Mouse (Mus musculus): Measurements from ENCODE around the gene D10Jhu81e.
A peak's percentile ranks its signal among the peaks of the same experiment; 100 is the strongest.

The D10Jhu81e gene

DNA sequence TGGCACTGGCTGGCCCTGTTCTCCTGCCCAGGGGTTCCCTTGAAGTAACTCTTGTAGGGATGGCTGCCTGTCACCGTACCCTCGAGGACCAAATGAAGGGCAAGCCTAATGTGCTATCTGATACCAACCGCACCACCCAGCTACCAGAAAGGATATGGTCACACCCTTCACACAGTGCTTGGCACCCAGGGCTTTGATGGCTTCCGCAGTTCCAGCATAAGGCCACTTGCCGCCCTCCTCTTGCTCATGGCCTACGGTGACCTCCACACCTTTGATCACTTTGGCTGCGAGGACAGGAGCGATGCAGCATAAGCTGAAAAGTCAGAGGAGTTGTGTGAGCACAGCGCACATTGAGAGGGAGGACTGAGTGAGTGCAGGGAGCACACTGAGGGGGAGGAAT lies 6.3 kb downstream of the D10Jhu81e start:
- DNase-seq (ENCODE audit: low spot score) = no peak

- no peak for DNase-seq (ENCODE audit: low spot score)
Measured at GRCm38 (mm10) chr10:78162646-78163045, 6.9 kb downstream of the D10Jhu81e start.

GRCm38 (mm10) chr10:78161096-78161495 lies 8.5 kb downstream of the D10Jhu81e start:
- DNase-seq (ENCODE audit: low spot score) = no peak

DNA sequence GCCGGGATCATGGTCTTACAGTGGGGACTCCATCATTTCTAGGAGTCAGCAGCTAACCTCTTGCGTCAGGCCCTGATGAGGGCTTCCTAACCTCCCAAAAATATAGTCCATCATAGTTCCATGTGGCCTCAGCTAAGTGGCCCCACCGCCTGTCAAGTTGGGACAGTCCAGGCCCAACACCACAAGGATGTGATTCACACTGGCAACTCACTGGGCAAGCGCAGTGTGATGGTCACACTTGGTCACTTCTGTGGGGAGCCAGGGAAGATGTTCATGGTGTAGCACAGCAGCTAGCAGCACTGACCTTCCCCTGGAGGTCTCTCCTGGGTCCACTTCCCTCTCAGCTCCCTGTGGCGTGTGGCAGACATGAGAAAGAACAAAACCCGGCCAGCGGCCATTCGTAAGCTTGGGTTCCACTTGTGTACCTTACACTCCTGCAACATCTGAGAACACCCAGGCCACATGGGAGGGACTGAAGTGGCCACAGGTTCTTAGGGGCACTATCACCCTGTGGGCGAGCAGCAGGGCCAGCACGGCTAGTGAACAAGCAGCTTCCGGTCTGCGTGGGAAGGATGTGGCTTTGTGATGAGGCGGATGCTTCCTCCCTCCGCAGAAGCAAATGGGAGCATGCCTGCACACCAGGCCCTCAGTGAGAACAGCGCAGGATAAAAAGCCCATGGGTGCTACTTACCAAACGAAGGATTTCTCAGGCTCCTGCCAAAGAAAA lies 9.1 kb downstream of the D10Jhu81e start:
- no peak for DNase-seq (ENCODE audit: low spot score)

DNA sequence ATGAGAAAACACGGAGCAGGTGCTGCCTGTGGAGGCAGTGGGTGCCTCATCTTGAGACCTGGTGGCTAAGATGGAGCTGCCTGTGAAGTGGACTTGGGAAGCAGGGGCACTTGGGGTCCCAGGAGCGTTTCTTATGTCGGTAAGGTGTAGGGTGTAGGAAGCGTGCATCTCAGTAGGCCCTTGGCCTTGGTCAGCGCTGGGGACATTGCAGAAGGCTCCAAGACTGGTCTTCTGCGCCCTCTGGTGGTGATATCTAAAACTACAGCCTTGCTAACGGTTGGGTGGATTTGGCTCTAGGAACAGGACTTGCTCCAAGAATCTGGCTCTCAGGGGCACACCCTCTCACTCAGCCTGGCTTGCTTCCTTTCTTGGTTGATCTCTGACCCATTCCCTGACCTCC lies 9.7 kb downstream of the D10Jhu81e start:
- DNase-seq (ENCODE audit: low spot score) = peak; percentile 83

DNA sequence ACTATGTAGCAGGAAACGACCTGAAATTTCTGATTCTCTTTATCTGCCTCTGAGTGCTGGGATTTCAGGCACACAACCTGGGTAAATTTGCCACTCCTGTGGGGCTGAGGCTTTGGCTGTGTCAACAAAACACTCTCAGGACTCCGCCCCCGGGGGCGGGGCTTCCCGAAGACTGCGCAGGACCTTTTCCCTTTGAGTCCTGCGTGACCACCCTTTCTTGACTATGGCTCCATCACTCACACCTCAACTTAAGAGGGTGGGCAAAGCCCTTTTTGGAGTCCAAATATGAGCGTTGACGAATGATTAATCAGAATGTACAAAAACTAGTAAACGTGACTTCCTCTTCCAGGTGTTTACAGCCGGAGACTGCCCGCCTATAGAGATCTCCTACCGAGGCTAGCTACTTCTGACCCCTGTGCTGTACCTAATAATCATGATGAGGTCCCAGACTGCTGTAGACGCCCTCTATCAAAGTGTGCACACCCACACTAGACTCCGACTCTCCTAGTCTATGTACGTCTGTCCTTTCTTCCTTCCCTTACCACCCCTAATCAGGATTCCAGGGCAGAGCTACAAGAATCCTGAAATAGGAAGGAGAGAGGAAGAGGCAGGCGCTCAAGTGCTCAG lies 10.2 kb downstream of the D10Jhu81e start:
- DNase-seq (ENCODE audit: low spot score) = peak; percentile 45

- DNase-seq (ENCODE audit: low spot score) = no peak
Measured at GRCm38 (mm10) chr10:78158041-78158440, 11.5 kb downstream of the D10Jhu81e start.

DNA sequence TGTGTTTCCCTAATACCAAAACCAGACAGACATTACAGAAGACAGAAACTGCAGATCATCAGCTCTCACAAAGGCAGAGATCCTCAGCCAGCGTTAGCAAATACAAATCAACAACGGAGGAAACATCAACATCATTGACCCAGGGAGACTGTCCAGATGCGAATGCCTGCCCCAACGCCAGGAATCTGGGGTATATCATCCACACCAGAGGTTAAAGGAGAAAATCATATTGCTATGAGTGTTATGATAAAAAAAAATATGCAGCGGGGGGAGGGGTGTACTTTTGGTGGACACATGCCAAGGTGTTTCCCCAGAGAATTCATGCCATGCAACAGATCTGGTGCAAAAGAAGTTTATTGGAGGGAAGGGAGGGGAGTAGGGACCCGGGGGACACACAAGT lies 12.7 kb downstream of the D10Jhu81e start:
- no peak for DNase-seq (ENCODE audit: low spot score)

DNA sequence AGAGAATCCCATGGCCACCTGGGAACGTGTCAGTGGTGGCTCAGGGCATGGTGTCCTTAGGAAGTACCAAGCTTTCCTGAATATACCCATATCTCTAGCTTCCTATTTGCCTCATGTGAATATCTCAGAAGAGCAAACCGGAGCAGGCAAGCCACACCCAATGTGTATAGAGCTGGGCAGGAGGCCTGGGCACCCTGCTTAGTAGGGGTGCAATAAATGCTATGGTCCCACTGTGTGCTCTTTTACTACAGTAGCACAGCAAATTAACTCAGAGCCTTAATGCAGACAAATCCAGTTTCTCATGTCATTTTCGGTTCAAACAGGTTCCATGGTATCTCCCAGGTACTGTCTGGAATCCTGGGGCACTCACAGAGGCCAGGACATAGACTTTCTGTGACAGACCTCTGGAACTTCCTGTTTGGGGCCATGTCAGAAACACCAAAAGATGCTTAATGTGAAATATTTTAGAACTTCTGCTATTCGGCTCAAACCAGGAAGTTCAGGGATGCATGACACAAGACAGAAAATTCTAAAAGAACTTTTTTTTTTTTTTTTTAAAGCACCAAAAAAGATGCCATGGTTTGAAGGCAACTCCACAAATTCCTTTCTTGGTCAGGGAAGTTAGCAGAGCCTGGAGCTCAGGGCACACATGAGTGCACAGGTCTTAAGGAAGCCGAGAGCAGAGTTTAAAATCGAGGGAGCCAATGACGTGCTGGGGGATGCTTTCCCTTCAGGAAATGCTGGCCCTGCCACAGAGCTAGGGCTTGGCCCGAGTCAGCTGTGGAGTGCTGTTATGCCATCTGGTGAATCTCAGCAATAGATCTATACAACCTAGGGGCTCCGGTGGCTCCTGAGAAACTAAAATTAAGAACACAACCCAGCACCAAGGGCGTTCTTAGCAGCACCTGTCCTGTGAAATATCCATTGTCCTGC lies 20.5 kb downstream of the D10Jhu81e start:
- DNase-seq (ENCODE audit: low spot score) = no peak

- DNase-seq (ENCODE audit: low spot score) = no peak
Measured at GRCm38 (mm10) chr10:78147908-78148441, 21.6 kb downstream of the D10Jhu81e start.

DNA sequence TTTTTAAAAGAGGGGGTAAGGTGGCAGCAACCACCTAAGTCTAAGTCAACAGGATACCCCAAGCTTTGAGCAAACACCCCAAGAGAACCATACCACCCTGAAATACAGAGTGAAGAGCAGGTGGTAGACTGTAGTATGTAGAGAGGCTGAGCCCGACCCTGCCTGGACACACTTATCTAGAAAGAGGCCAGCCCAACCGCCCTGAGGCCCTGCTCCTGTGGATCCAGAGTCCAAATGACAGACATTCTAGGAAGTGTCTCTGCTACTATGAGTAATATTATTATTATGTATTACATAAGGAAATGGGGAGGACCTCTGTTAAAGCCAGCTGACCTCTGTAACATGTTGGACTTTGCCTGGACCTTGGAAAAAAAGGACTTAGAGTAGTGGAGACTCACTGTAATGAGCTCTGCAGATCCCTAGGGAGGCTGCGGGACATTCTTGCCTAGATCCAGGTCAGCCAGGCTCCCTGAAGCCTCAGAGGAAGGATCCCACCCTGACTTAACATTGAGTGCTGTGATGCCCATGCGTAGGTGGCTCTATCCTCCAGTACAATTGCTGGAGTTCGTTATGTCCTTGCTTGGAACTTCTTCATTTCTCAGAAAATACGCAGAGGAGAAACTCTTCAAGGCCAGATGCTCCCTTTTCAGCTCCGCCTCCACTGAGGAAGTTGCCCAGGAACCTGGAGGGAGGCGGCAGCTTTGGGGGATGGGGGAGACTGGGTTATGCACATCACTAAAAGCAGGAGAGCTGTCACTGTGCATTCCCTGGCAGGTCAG lies 25.7 kb downstream of the D10Jhu81e start:
- no peak for DNase-seq (ENCODE audit: low spot score)

- DNase-seq (ENCODE audit: low spot score) = no peak
Measured at GRCm38 (mm10) chr10:78140843-78141242, 28.7 kb downstream of the D10Jhu81e start.

- no peak for DNase-seq (ENCODE audit: low spot score)
Measured at GRCm38 (mm10) chr10:78140251-78140600, 29.4 kb downstream of the D10Jhu81e start.

GRCm38 (mm10) chr10:78139572-78140250 lies 29.9 kb downstream of the D10Jhu81e start:
- no peak for DNase-seq (ENCODE audit: low spot score)

DNA sequence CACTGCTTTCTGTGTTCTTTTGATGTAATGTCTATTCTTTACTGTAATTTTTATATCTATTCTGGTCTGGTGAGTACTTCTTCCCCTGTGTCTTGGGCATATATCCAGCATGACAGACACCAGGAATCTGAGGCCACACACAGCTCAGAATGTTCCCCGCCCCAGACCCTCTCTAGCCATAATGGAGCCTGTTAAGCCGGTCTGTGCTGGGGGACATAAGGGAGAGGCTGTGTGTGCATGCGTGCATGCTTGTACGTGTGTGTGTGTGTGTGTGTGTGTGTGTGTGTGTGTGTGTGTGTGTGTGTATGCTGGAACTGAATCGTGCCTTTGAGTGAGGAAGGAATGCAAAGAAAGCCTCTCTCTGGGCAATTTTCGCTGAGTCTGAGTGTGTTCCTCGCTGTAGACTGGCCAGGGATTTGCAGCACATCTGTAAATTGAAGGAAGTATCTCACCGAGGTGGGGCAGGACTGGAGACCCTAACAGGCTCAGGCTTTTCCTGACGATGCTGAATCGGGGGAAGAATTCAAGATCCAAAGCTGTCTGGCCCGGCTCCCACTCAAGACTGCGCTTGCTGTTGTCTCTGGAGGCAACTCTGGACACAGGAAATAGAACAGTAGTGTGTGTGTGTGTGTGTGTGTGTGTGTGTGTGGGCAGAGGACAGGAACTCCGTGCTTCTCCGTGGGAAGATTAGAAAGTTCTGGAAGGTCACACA lies 30.6 kb downstream of the D10Jhu81e start:
- no peak for DNase-seq (ENCODE audit: low spot score)

- DNase-seq (ENCODE audit: low spot score) = no peak
Measured at GRCm38 (mm10) chr10:78137191-78137590, 32.4 kb downstream of the D10Jhu81e start.

DNA sequence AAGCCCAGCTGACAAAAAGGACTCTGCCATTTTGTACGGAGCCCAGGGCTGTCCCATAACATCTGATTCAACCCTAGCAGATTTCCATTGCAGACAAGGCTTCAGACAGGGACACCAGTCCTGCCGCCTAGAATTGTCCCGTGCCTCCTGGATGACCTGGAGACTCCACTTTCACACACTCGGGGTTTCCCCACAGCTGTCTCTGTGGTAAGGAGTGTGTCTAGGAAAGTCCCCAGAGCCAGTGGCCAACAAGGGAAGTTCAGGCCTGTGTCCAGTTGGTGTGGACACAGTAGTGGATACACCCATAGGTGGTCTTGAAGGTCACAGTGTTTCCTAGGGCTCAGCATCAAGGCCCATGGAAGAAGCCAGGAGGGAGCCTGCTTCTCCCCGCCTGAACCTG lies 33.6 kb downstream of the D10Jhu81e start:
- no peak for DNase-seq (ENCODE audit: low spot score)

GRCm38 (mm10) chr10:78134975-78135798 lies 34.4 kb downstream of the D10Jhu81e start:
- no peak for DNase-seq (ENCODE audit: low spot score)

- DNase-seq (ENCODE audit: low spot score) = no peak
Measured at GRCm38 (mm10) chr10:78134400-78134799, 35.2 kb downstream of the D10Jhu81e start.

DNA sequence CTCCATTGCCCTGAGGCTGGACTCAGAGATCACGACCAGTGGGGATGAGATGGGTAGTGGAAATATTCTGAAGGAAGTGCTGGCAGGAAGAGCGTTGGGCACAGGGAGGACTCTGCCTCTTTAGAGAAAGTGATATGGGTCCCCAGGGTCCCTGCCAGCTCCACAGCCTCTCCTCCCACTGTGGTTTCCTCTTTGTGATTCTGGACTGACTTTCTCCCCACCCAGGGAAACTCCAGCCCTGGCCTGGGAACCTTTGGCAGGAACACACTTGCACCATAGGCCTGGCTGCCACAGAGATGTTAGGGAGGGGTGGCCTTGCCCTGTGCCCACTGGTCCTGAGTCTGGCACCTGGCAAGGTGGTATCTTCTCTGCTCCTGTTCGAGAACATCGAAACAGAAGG lies 39.6 kb downstream of the D10Jhu81e start:
- no peak for DNase-seq (ENCODE audit: low spot score)
